Mouse (Mus musculus): Measurements from ENCODE around the gene Mgat2. TPM values are rescaled to one million over a fixed set of nuclear protein-coding genes. Genes with fewer than 3 reads are reported as not detected.
"Not testable (repeated sequence)": the region's sequence is repeated elsewhere in the genome, so short reads cannot be mapped to it uniquely, and the experiment has no call there.

The Mgat2 gene
- polyA plus RNA-seq (2016; fragmentation: Nextera tagmentation; extraction: Ambion mirVana), result 28.3 and 30.9 TPM in 2 replicates

- under 1% methylated on average over 84 of the region's 84 CpGs for WGBS
- Histone ChIP-seq H3K27me3 (ENCODE audit: poor library complexity, severe bottlenecking) (no peaks in the 10 kb centered on the region), H3K4me1 (peaks cover 38% of the 10 kb centered on the region)
Observed at GRCm38 (mm10) chr12:69183583-69184308, at the start of gene Mgat2, which contains the start of gene Rpl36al. Gene Mgat2 (plus strand): TSS chr12:69184157. Gene Rpl36al (minus strand): TSS chr12:69184083.

GRCm38 (mm10) chr12:69139201-69139600 is 44.8 kb upstream of the Mgat2 start:
- Histone ChIP-seq H3K36me3 (replicated peaks) (no peaks in the 10 kb centered on the region), H3K27ac (no peak overlapping the region), H3K4me3 (no peak overlapping the region), H3K9me3 (no peaks in the 10 kb centered on the region), H3K4me1 (no peaks in the 10 kb centered on the region), H3K27me3 (ENCODE audit: poor library complexity, severe bottlenecking) (no peaks in the 10 kb centered on the region)
- no peak for DNase-seq (ENCODE audit: extremely low spot score, low spot score)
- WGBS, result 94% methylated on average over 3 of the region's 3 CpGs

More at GRCm38 (mm10) chr12:69183583-69184308, at the start of gene Mgat2, which contains the start of gene Rpl36al:
- H3K36me3 ChIP-seq (replicated peaks), result peaks cover 50% of the 10 kb centered on the region
- H3K27ac ChIP-seq, result peak within 1 kb of the TSS; percentile 95
- H3K4me3 ChIP-seq, result peak within 1 kb of the TSS; percentile 89
- no peaks in the 10 kb centered on the region for H3K9me3 ChIP-seq
- peak; percentile 94 for DNase-seq (ENCODE audit: extremely low spot score, low spot score)

GRCm38 (mm10) chr12:69139841-69140240 is 44.1 kb upstream of the Mgat2 start:
- WGBS, result 88% methylated on average over 7 of the region's 7 CpGs
- Histone ChIP-seq H3K36me3 (replicated peaks) (no peaks in the 10 kb centered on the region), H3K27me3 (ENCODE audit: poor library complexity, severe bottlenecking) (no peaks in the 10 kb centered on the region), H3K4me3 (no peak overlapping the region), H3K27ac (no peak overlapping the region), H3K4me1 (no peaks in the 10 kb centered on the region), H3K9me3 (no peaks in the 10 kb centered on the region)
- DNase-seq (ENCODE audit: extremely low spot score, low spot score), result no peak

- Histone ChIP-seq H3K9me3 (no peaks in the 10 kb centered on the region), H3K36me3 (replicated peaks) (no peaks in the 10 kb centered on the region), H3K4me3 (no peak overlapping the region), H3K4me1 (no peaks in the 10 kb centered on the region), H3K27me3 (ENCODE audit: poor library complexity, severe bottlenecking) (no peaks in the 10 kb centered on the region), H3K27ac (no peak overlapping the region)
- 77% methylated on average over 6 of the region's 6 CpGs for WGBS
- no peak for DNase-seq (ENCODE audit: extremely low spot score, low spot score)
Observed at GRCm38 (mm10) chr12:69143460-69143859, 40.5 kb upstream of the Mgat2 start.

GRCm38 (mm10) chr12:69147166-69147735 is 36.7 kb upstream of the Mgat2 start:
- Histone ChIP-seq H3K4me1 (no peaks in the 10 kb centered on the region), H3K27ac (no peak overlapping the region), H3K27me3 (ENCODE audit: poor library complexity, severe bottlenecking) (no peaks in the 10 kb centered on the region), H3K9me3 (no peaks in the 10 kb centered on the region), H3K36me3 (replicated peaks) (no peaks in the 10 kb centered on the region), H3K4me3 (no peak overlapping the region)
- DNase-seq (ENCODE audit: extremely low spot score, low spot score), result no peak
- 90% methylated on average over 5 of the region's 5 CpGs for WGBS

GRCm38 (mm10) chr12:69150049-69150448 is 33.9 kb upstream of the Mgat2 start:
- WGBS, result 91% methylated on average over 13 of the region's 13 CpGs
- H3K27me3 ChIP-seq (ENCODE audit: poor library complexity, severe bottlenecking), result no peaks in the 10 kb centered on the region
- H3K4me1 ChIP-seq, result no peaks in the 10 kb centered on the region
- DNase-seq (ENCODE audit: extremely low spot score, low spot score), result no peak
- H3K4me3 ChIP-seq, result no peak overlapping the region
- no peak overlapping the region for H3K27ac ChIP-seq
- H3K36me3 ChIP-seq (replicated peaks), result 0 out of 2 replicates have a peak, but pooled peaks cover 3% of the 10 kb centered on the region
- no peaks in the 10 kb centered on the region for H3K9me3 ChIP-seq

- no peak overlapping the region for H3K27ac ChIP-seq
- no peaks in the 10 kb centered on the region for H3K9me3 ChIP-seq
- no peaks in the 10 kb centered on the region for H3K27me3 ChIP-seq (ENCODE audit: poor library complexity, severe bottlenecking)
- DNase-seq (ENCODE audit: extremely low spot score, low spot score), result no peak
- WGBS, result 92% methylated on average over 2 of the region's 2 CpGs
- H3K36me3 ChIP-seq (replicated peaks), result peaks cover 32% of the 10 kb centered on the region
- peaks cover 9% of the 10 kb centered on the region for H3K4me1 ChIP-seq
- H3K4me3 ChIP-seq, result no peak overlapping the region
Observed at GRCm38 (mm10) chr12:69155923-69156322, 28.0 kb upstream of the Mgat2 start.

GRCm38 (mm10) chr12:69156436-69156835 is 27.5 kb upstream of the Mgat2 start:
- H3K27ac ChIP-seq, result no peak overlapping the region
- WGBS, result 84% methylated on average over 4 of the region's 4 CpGs
- no peaks in the 10 kb centered on the region for H3K27me3 ChIP-seq (ENCODE audit: poor library complexity, severe bottlenecking)
- H3K36me3 ChIP-seq (replicated peaks), result peaks cover 32% of the 10 kb centered on the region
- no peak for DNase-seq (ENCODE audit: extremely low spot score, low spot score)
- no peak overlapping the region for H3K4me3 ChIP-seq
- peaks cover 9% of the 10 kb centered on the region for H3K4me1 ChIP-seq
- H3K9me3 ChIP-seq, result no peaks in the 10 kb centered on the region

- no peak overlapping the region for H3K27ac ChIP-seq
- H3K4me3 ChIP-seq, result peak overlapping the region; percentile 84; the same call in 1 of the 2 replicates
- H3K9me3 ChIP-seq, result no peaks in the 10 kb centered on the region
- H3K4me1 ChIP-seq, result peaks cover 9% of the 10 kb centered on the region
- 92% methylated on average over 2 of the region's 2 CpGs for WGBS
- H3K27me3 ChIP-seq (ENCODE audit: poor library complexity, severe bottlenecking), result no peaks in the 10 kb centered on the region
- DNase-seq (ENCODE audit: extremely low spot score, low spot score), result no peak
- peaks cover 32% of the 10 kb centered on the region for H3K36me3 ChIP-seq (replicated peaks)
Observed at GRCm38 (mm10) chr12:69157107-69157506, 26.9 kb upstream of the Mgat2 start.

- no peaks in the 10 kb centered on the region for H3K9me3 ChIP-seq
- peaks cover 9% of the 10 kb centered on the region for H3K4me1 ChIP-seq
- peak overlapping the region; percentile 84 for H3K4me3 ChIP-seq
- H3K27ac ChIP-seq, result peak overlapping the region; percentile 97
- DNase-seq (ENCODE audit: extremely low spot score, low spot score), result no peak
- H3K36me3 ChIP-seq (replicated peaks), result peaks cover 32% of the 10 kb centered on the region
- H3K27me3 ChIP-seq (ENCODE audit: poor library complexity, severe bottlenecking), result no peaks in the 10 kb centered on the region
- WGBS, result under 1% methylated on average over 19 of the region's 19 CpGs
Observed at GRCm38 (mm10) chr12:69158366-69158764, 25.6 kb upstream of the Mgat2 start.

GRCm38 (mm10) chr12:69158765-69159577 is 25.0 kb upstream of the Mgat2 start, which contains the start of gene Rps29:
Gene Rps29 (minus strand): TSS chr12:69159186.
- under 1% methylated on average over 60 of the region's 68 CpGs for WGBS
- not testable (repeated sequence) for H3K27me3 ChIP-seq (ENCODE audit: poor library complexity, severe bottlenecking); H3K4me1 ChIP-seq; H3K9me3 ChIP-seq
- H3K4me3 ChIP-seq, result peak within 1 kb of the TSS; percentile 84
- peak; percentile 99 for DNase-seq (ENCODE audit: extremely low spot score, low spot score)
- peaks cover 32% of the 10 kb centered on the region for H3K36me3 ChIP-seq (replicated peaks)
- peak within 1 kb of the TSS; percentile 97 for H3K27ac ChIP-seq

GRCm38 (mm10) chr12:69159578-69159940 is 24.4 kb upstream of the Mgat2 start:
- WGBS, result 7% methylated on average over 9 of the region's 9 CpGs
- peaks cover 9% of the 10 kb centered on the region for H3K4me1 ChIP-seq
- no peaks in the 10 kb centered on the region for H3K27me3 ChIP-seq (ENCODE audit: poor library complexity, severe bottlenecking)
- H3K36me3 ChIP-seq (replicated peaks), result peaks cover 31% of the 10 kb centered on the region
- H3K4me3 ChIP-seq, result peak overlapping the region; percentile 32
- H3K9me3 ChIP-seq, result no peaks in the 10 kb centered on the region
- DNase-seq (ENCODE audit: extremely low spot score, low spot score), result no peak
- no peak overlapping the region for H3K27ac ChIP-seq
